Mouse (Mus musculus): ENCODE data around the gene Thop1. TPM values are rescaled to one million over a fixed set of nuclear protein-coding genes. Genes with fewer than 3 reads are reported as not detected.
A peak's percentile ranks its signal among the peaks of the same experiment; 100 is the strongest.

Gene Thop1
- polyA plus RNA-seq, 1 experiment from 2014 or later = 60.9 TPM

GRCm38 (mm10) chr10:81082168-81082960 lies 12.5 kb downstream of the Thop1 start:
- no peak overlapping the region for H3K4me2 ChIP-seq
- H3K27ac ChIP-seq = no peak overlapping the region
- no peaks in the 10 kb centered on the region for H3K27me3 ChIP-seq
- no peaks in the 10 kb centered on the region for H3K4me1 ChIP-seq
- no peaks in the 10 kb centered on the region for H3K9me3 ChIP-seq
- WGBS = 74% methylated on average over 7 of the region's 7 CpGs
- H3K36me3 ChIP-seq = peaks cover 62% of the 10 kb centered on the region
- ATAC-seq (ENCODE audit: insufficient number of reproducible peaks, insufficient read depth, low FRiP score, low TSS enrichment, low read depth) = no peak
- no peak overlapping the region for H3K4me3 ChIP-seq
- H3K9ac ChIP-seq = no peak overlapping the region

- H3K4me1 ChIP-seq = peaks cover 7% of the 10 kb centered on the region
- no peak overlapping the region for H3K9ac ChIP-seq
- no peak overlapping the region for H3K4me3 ChIP-seq
- WGBS = 36% methylated on average over 2 of the region's 2 CpGs
- no peak overlapping the region for H3K4me2 ChIP-seq
- H3K36me3 ChIP-seq = peaks cover 15% of the 10 kb centered on the region
- no peak for ATAC-seq (ENCODE audit: insufficient number of reproducible peaks, insufficient read depth, low FRiP score, low TSS enrichment, low read depth)
- H3K9me3 ChIP-seq = no peaks in the 10 kb centered on the region
- H3K27ac ChIP-seq = no peak overlapping the region
- H3K27me3 ChIP-seq = no peaks in the 10 kb centered on the region
Measured at GRCm38 (mm10) chr10:81087021-81087420, 17.2 kb downstream of the Thop1 start.

GRCm38 (mm10) chr10:81089216-81089615 lies 19.4 kb downstream of the Thop1 start:
- Histone ChIP-seq H3K4me1 (peaks cover 7% of the 10 kb centered on the region), H3K36me3 (no peaks in the 10 kb centered on the region), H3K9ac (no peak overlapping the region), H3K9me3 (no peaks in the 10 kb centered on the region), H3K4me2 (no peak overlapping the region), H3K27ac (peak overlapping the region; percentile 51; the same call in 1 of the 2 replicates), H3K4me3 (no peak overlapping the region), H3K27me3 (no peaks in the 10 kb centered on the region)
- ATAC-seq (ENCODE audit: insufficient number of reproducible peaks, insufficient read depth, low FRiP score, low TSS enrichment, low read depth) = no peak
- 36% methylated on average over 2 of the region's 2 CpGs for WGBS

- H3K9ac ChIP-seq = no peak overlapping the region
- 71% methylated on average over 7 of the region's 7 CpGs for WGBS
Measured at GRCm38 (mm10) chr10:81090621-81091020, 20.8 kb downstream of the Thop1 start.

GRCm38 (mm10) chr10:81092465-81093250 lies 22.8 kb downstream of the Thop1 start:
- no peak overlapping the region for H3K27ac ChIP-seq
- H3K9ac ChIP-seq = no peak overlapping the region; the same call in 1 of the 2 replicates
- no peak overlapping the region for H3K4me2 ChIP-seq
- H3K36me3 ChIP-seq = no peaks in the 10 kb centered on the region
- H3K4me1 ChIP-seq = peaks cover 7% of the 10 kb centered on the region
- ATAC-seq (ENCODE audit: insufficient number of reproducible peaks, insufficient read depth, low FRiP score, low TSS enrichment, low read depth) = no peak
- WGBS = 57% methylated on average over 22 of the region's 22 CpGs
- no peaks in the 10 kb centered on the region for H3K9me3 ChIP-seq
- no peak overlapping the region for H3K4me3 ChIP-seq
- no peaks in the 10 kb centered on the region for H3K27me3 ChIP-seq

More at GRCm38 (mm10) chr10:81090621-81091020, 20.8 kb downstream of the Thop1 start:
- no peak overlapping the region for H3K4me2 ChIP-seq
- H3K27ac ChIP-seq = no peak overlapping the region
- no peaks in the 10 kb centered on the region for H3K27me3 ChIP-seq
- H3K4me3 ChIP-seq = no peak overlapping the region
- no peak for ATAC-seq (ENCODE audit: insufficient number of reproducible peaks, insufficient read depth, low FRiP score, low TSS enrichment, low read depth)
- H3K36me3 ChIP-seq = no peaks in the 10 kb centered on the region
- peaks cover 7% of the 10 kb centered on the region for H3K4me1 ChIP-seq
- no peaks in the 10 kb centered on the region for H3K9me3 ChIP-seq

- Histone ChIP-seq H3K36me3 (no peaks in the 10 kb centered on the region), H3K9me3 (no peaks in the 10 kb centered on the region), H3K4me3 (no peak overlapping the region), H3K27ac (no peak overlapping the region), H3K9ac (no peak overlapping the region), H3K4me1 (no peaks in the 10 kb centered on the region), H3K27me3 (no peaks in the 10 kb centered on the region), H3K4me2 (no peak overlapping the region)
- ATAC-seq (ENCODE audit: insufficient number of reproducible peaks, insufficient read depth, low FRiP score, low TSS enrichment, low read depth) = no peak
- 54% methylated on average over 9 of the region's 9 CpGs for WGBS
Measured at GRCm38 (mm10) chr10:81094931-81095678, 25.3 kb downstream of the Thop1 start.

- H3K36me3 ChIP-seq = peaks cover 26% of the 10 kb centered on the region
- peak within 1 kb of the TSS; percentile 99 for H3K9ac ChIP-seq
- H3K4me3 ChIP-seq = peak within 1 kb of the TSS; percentile 93
- H3K9me3 ChIP-seq = no peaks in the 10 kb centered on the region
- peak within 1 kb of the TSS; percentile 68 for H3K4me2 ChIP-seq
- WGBS = under 1% methylated on average over 54 of the region's 56 CpGs
- H3K4me1 ChIP-seq = peaks cover 23% of the 10 kb centered on the region
- H3K27ac ChIP-seq = peak within 1 kb of the TSS; percentile 99
- peak; percentile 89 for ATAC-seq (ENCODE audit: insufficient number of reproducible peaks, insufficient read depth, low FRiP score, low TSS enrichment, low read depth)
- H3K27me3 ChIP-seq = no peaks in the 10 kb centered on the region
Measured at GRCm38 (mm10) chr10:81105565-81106112, 35.8 kb downstream of the Thop1 start, which contains the start of gene Map2k2. Gene Map2k2 (plus strand): TSS chr10:81105915.

- Histone ChIP-seq H3K27me3 (no peaks in the 10 kb centered on the region), H3K9ac (peak overlapping the region; percentile 99), H3K27ac (peak overlapping the region; percentile 99), H3K36me3 (peaks cover 32% of the 10 kb centered on the region), H3K9me3 (no peaks in the 10 kb centered on the region), H3K4me2 (peak overlapping the region; percentile 68), H3K4me1 (peaks cover 23% of the 10 kb centered on the region), H3K4me3 (peak overlapping the region; percentile 93)
- ATAC-seq (ENCODE audit: insufficient number of reproducible peaks, insufficient read depth, low FRiP score, low TSS enrichment, low read depth) = peak; percentile 77
- WGBS = 1% methylated on average over 35 of the region's 35 CpGs
Measured at GRCm38 (mm10) chr10:81106113-81106721, 36.4 kb downstream of the Thop1 start.

- Histone ChIP-seq H3K4me3 (no peak overlapping the region), H3K4me2 (no peak overlapping the region), H3K27ac (no peak overlapping the region), H3K27me3 (no peaks in the 10 kb centered on the region), H3K9ac (no peak overlapping the region), H3K9me3 (no peaks in the 10 kb centered on the region), H3K36me3 (peaks cover 91% of the 10 kb centered on the region), H3K4me1 (no peaks in the 10 kb centered on the region)
- no peak for ATAC-seq (ENCODE audit: insufficient number of reproducible peaks, insufficient read depth, low FRiP score, low TSS enrichment, low read depth)
- WGBS = 90% methylated on average over 6 of the region's 6 CpGs
Measured at GRCm38 (mm10) chr10:81112946-81113345, 43.1 kb downstream of the Thop1 start.

GRCm38 (mm10) chr10:81119625-81120024 lies 49.8 kb downstream of the Thop1 start:
- WGBS = 95% methylated on average over 10 of the region's 10 CpGs

GRCm38 (mm10) chr10:81120650-81121049 lies 50.8 kb downstream of the Thop1 start:
- H3K27ac ChIP-seq = no peak overlapping the region
- WGBS = 85% methylated on average over 7 of the region's 7 CpGs
- H3K9me3 ChIP-seq = no peaks in the 10 kb centered on the region
- peaks cover 91% of the 10 kb centered on the region for H3K36me3 ChIP-seq
- no peaks in the 10 kb centered on the region for H3K27me3 ChIP-seq
- ATAC-seq (ENCODE audit: insufficient number of reproducible peaks, insufficient read depth, low FRiP score, low TSS enrichment, low read depth) = no peak
- no peaks in the 10 kb centered on the region for H3K4me1 ChIP-seq
- H3K9ac ChIP-seq = no peak overlapping the region
- no peak overlapping the region for H3K4me3 ChIP-seq
- no peak overlapping the region for H3K4me2 ChIP-seq

More at GRCm38 (mm10) chr10:81119625-81120024, 49.8 kb downstream of the Thop1 start:
- Histone ChIP-seq H3K27ac (no peak overlapping the region), H3K9ac (no peak overlapping the region), H3K9me3 (no peaks in the 10 kb centered on the region), H3K4me1 (no peaks in the 10 kb centered on the region), H3K36me3 (peaks cover 95% of the 10 kb centered on the region), H3K4me2 (no peak overlapping the region), H3K4me3 (no peak overlapping the region), H3K27me3 (no peaks in the 10 kb centered on the region)
- no peak for ATAC-seq (ENCODE audit: insufficient number of reproducible peaks, insufficient read depth, low FRiP score, low TSS enrichment, low read depth)
